16 mouse cellular contexts compared by ENCODE assay signal in the genomic region with DNA sequence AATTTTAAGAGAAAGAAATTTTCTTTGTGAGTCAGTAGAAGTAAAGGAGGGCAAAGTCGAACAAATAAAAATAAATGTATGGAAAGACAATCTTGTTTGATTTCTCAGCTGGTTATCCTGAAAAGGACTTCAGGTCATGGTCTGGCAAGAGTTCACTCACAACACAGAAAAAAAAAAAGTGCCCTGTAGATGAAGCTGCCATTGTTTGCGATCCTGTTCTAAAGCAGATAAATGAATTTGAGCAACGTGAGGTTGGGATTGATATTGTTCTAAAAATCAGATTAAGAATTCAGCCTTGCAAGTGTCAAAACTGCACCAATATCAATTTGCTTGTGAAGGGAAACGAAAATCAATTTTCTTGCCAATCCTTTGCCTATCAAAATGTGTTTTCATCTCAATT. TPM values are rescaled to one million over a fixed set of nuclear protein-coding genes. Genes with fewer than 3 reads are reported as not detected.
"Had no signal": no experiment of that assay in that cellular context is flagged by ENCODE, and none has a peak within 500 bp of the region (broad histone marks: within the 10 kb centered on the region; RNA-seq: fewer than 3 reads in every experiment).

No protein-coding gene starts in this region.

- H3K4me3 ChIP-seq: liver, embryonic 15.5 days; megakaryocyte, embryonic 14.5 days; midbrain, embryonic 12.5 days; stomach, embryonic 15.5 days had no signal

- H3K9me3 ChIP-seq: liver, embryonic 15.5 days; midbrain, embryonic 12.5 days; stomach, embryonic 15.5 days had no signal

- H3K4me2 ChIP-seq: liver, embryonic 11.5 days; liver, embryonic 15.5 days; midbrain, embryonic 12.5 days; stomach, embryonic 15.5 days had no signal

- H3K36me3 ChIP-seq: liver, embryonic 15.5 days; midbrain, embryonic 12.5 days; stomach, embryonic 15.5 days had no signal

- H3K9ac ChIP-seq: liver, embryonic 15.5 days; midbrain, embryonic 12.5 days; stomach, embryonic 15.5 days had no signal

- H3K27ac ChIP-seq: kidney, postnatal 0 days; liver, embryonic 15.5 days; macrophage; midbrain, embryonic 12.5 days; stomach, embryonic 15.5 days had no signal

- DNase-seq: kidney, adult 11 months; kidney, adult 9 months; kidney, postnatal 36 days; lung, adult 2 months; lung, postnatal 14 days; right cerebral cortex, postnatal 14 days; thymus, adult 2 months; thymus, postnatal 25 days had no signal

- H3K4me1 ChIP-seq: liver, embryonic 15.5 days had no signal

RNA-seq across cellular contexts. Expression of gene Tbx18, which starts 6.2 kb away (rescaled TPM):
- polyA plus RNA-seq: macrophage; spleen, adult 2 months had no signal
